Mouse (Mus musculus) myocyte (in vitro differentiated cells): ENCODE measurements around the gene Gm9837. TPM values are rescaled to one million over a fixed set of nuclear protein-coding genes. Genes with fewer than 3 reads are reported as not detected.

Experiments
- H3K27me3 ChIP-seq: one replicate; pipeline ENCODE4 v1.6.1; 2011; ENCODE audit not compliant: control insufficient read depth, insufficient read depth, insufficient read length
- H3K36me3 ChIP-seq: one replicate; pipeline ENCODE4 v1.6.1; 2011; ENCODE audit not compliant: control insufficient read depth, insufficient read depth
- H3K4me2 ChIP-seq: one replicate; pipeline ENCODE4 v1.6.1; 2011; ENCODE audit warnings: low read depth, control low read depth
- H3K4me3 ChIP-seq: one replicate; pipeline ENCODE4 v1.5.1; 2011; ENCODE audit warnings: mild to moderate bottlenecking, control low read depth, moderate library complexity
- H3K79me2 ChIP-seq: one replicate; pipeline ENCODE4 v1.6.1; 2011; ENCODE audit not compliant: control insufficient read depth, insufficient read depth
- H3ac ChIP-seq: one replicate; pipeline ENCODE4 v1.6.1; 2011; ENCODE audit not compliant: control insufficient read depth, insufficient read length
- CEBPB ChIP-seq: IDR thresholded peaks from 2 replicates; pipeline ENCODE4 v1.6.1; 2011; ENCODE audit warnings: mild to moderate bottlenecking, moderate library complexity; ENCODE audit not compliant: poor library complexity, insufficient read depth, severe bottlenecking
- E2F4 ChIP-seq: IDR thresholded peaks from one replicate; pipeline ENCODE4 v1.6.1; 2011; ENCODE audit warnings: mild to moderate bottlenecking, control low read depth, moderate library complexity; ENCODE audit not compliant: insufficient read depth
- MAX ChIP-seq: IDR thresholded peaks from one replicate; pipeline ENCODE4 v1.6.1; 2011; ENCODE audit warnings: low read depth, mild to moderate bottlenecking, control low read depth
- MYOD1 ChIP-seq, 3 experiments: IDR thresholded peaks; one replicate each; pipeline ENCODE4 v1.6.1; 2011; ENCODE audit warnings: control low read depth in 2 of 3, low read depth in 2 of 3, mild to moderate bottlenecking in 2 of 3, moderate library complexity in 1 of 3; ENCODE audit not compliant: insufficient read length in 2 of 3, control insufficient read depth in 1 of 3
- MYOG ChIP-seq, 3 experiments: IDR thresholded peaks; one replicate each; pipeline ENCODE4 v1.6.1; 2011; ENCODE audit warnings: control low read depth in 2 of 3, low read depth in 2 of 3, mild to moderate bottlenecking in 2 of 3; ENCODE audit not compliant: insufficient read length in 2 of 3, control insufficient read depth in 1 of 3, insufficient read depth in 1 of 3
- POLR2A ChIP-seq: IDR thresholded peaks from one replicate; pipeline ENCODE4 v1.6.1; 2011; ENCODE audit warnings: low read depth, mild to moderate bottlenecking, control low read depth, moderate library complexity; ENCODE audit not compliant: insufficient read length
- POLR2AphosphoS2 ChIP-seq: IDR thresholded peaks from one replicate; pipeline ENCODE4 v1.6.1; 2011; ENCODE audit warnings: low read depth, control low read depth; ENCODE audit not compliant: insufficient read length
- REST ChIP-seq: IDR thresholded peaks from one replicate; pipeline ENCODE4 v1.6.1; 2011; ENCODE audit warnings: mild to moderate bottlenecking, control low read depth, moderate library complexity; ENCODE audit not compliant: insufficient read depth, insufficient read length
- SRF ChIP-seq: IDR thresholded peaks from one replicate; pipeline ENCODE4 v1.6.1; 2011; ENCODE audit warnings: low read depth; ENCODE audit not compliant: control insufficient read depth, insufficient read length
- TCF12 ChIP-seq: IDR thresholded peaks from one replicate; pipeline ENCODE4 v1.6.1; 2011; ENCODE audit warnings: mild to moderate bottlenecking, control low read depth; ENCODE audit not compliant: poor library complexity, insufficient read depth, severe bottlenecking
- TCF3 ChIP-seq: IDR thresholded peaks from one replicate; pipeline ENCODE4 v1.6.1; 2011; ENCODE audit warnings: low read depth, control low read depth; ENCODE audit not compliant: insufficient read length
- USF1 ChIP-seq: IDR thresholded peaks from one replicate; pipeline ENCODE4 v1.6.1; 2011; ENCODE audit warnings: low read depth, mild to moderate bottlenecking, control low read depth, moderate library complexity
- polyA plus RNA-seq: library from polyadenylated mRNA; unstranded; fragments of >200 nt; fragmentation: generic; extraction: Trizol; gene quantifications from one replicate; pipeline ENCODE4 v1.2.1, GENCODE M21; 2012; ENCODE audit warnings: missing spikeins

Gene Gm9837
- polyA plus RNA-seq = not detected

DNA sequence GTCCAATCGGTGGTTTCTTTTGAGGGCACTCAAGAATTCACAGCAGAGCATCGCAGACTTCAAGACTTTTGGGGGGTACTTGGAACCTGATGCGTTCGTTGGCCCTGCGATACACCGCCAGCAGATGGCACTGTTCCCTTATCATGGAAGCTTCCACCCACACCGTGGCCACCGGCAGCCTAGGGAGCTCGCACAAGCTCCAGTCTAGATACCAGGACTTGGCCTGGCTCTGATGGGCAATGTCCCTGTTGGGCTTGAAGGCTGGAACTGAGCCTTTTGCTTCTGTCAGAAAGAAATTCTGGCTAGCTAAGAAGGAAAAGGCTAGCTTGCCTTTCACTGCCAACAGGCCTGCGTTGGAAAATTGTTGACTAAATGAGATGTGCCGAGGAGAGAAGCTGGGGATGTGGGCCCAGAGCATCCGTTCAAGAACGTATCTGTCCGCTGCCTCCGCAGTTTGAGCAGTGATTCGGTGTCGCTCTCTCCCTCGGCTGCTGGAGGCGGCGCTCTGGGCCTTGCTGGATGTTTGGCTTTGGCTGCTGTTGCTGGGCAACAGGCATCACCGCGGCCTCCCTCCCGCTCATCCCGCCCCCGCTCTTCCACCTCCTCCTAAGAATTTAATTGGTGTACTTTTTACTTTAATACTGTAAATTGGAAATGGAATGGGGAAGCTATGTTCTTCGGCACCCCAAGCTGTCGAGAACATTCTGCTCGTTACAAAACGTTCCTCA lies at the start of gene Gm9837:
TSS of gene Gm9837 (minus strand) at position 512 of the 728 bp plus-strand sequence.
- Histone ChIP-seq H3K79me2 (no peaks in the 10 kb centered on the region), H3K27me3 (peaks cover 12% of the 10 kb centered on the region), H3ac (no peak within 1 kb of the TSS), H3K4me2 (peak within 1 kb of the TSS; percentile 66), H3K4me3 (no peak within 1 kb of the TSS), H3K36me3 (no peaks in the 10 kb centered on the region)
- TF ChIP-seq TCF12 (no peak), MYOD1 (IDR thresholded peaks at IDR 0.05; ENCODE audit: control insufficient read depth in 1 of 3, insufficient read length in 2 of 3, low read depth in 2 of 3) (no peak), SRF (no peak), USF1 (no peak), TCF3 (no peak)

DNA sequence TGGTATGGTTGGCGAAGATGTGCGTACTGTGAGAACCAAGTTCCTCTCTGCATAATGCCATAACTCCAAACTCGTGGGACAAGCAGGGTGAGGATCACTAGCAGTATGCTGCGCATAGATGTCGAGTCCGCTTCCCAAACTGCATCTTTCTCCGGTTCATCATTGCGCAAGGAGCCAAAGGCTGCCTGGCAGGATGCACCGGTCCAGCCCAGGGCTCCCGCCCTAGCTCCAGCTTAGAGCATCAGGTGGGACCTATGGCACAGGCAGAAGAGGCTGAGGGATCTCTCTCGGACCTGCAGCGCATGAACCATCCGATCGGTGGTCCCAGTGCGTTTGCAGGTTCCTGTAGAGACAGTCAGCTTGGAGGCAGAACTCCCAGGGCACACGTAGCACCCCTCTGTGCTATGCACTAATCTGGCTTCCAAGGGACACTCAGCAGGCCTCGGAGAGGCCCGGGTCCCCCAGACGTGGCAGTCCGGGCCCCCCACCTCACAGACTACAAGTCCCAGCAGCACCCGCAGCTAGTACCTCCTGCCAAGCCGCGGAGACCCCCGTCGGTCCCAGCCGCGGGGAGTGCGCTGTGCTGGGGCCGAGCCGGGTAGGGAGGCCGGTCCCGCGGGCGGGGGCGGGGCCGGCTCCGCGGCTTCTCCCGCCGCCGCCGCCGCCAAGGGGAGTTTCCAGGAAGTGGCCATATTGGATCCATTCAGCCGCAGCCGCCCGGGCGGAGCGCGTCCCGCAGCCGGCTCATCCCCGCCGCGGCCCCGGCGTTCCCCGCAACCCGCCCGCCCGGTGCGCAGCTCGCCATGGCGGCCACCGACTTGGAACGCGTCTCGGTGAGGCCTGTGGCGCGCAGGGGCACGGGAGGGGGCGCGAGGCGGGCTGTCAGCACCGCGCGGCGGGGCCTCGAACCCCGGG lies 49.2 kb upstream of the Gm9837 start, which contains the start of gene Sept8:
TSS of gene Sept8 (plus strand) at position 51 of the 915 bp plus-strand sequence.
- peak within 1 kb of the TSS; percentile 73 for H3ac ChIP-seq
- peaks cover 45% of the 10 kb centered on the region for H3K79me2 ChIP-seq
- peak within 1 kb of the TSS; percentile 88 for H3K4me2 ChIP-seq
- H3K4me3 ChIP-seq = peak within 1 kb of the TSS; percentile 88
- TF ChIP-seq TCF3 (no peak), MAX (no peak), POLR2AphosphoS2 (peak; percentile 35), MYOG (IDR thresholded peaks at IDR 0.05; ENCODE audit: control insufficient read depth in 1 of 3, insufficient read depth in 1 of 3, insufficient read length in 2 of 3, low read depth in 2 of 3) (no peak), SRF (no peak), TCF12 (no peak), MYOD1 (IDR thresholded peaks at IDR 0.05; ENCODE audit: control insufficient read depth in 1 of 3, insufficient read length in 2 of 3, low read depth in 2 of 3) (no peak), E2F4 (no peak), POLR2A (peak; percentile 69), USF1 (no peak), REST (no peak), CEBPB (peak; percentile 63; the same call in 1 of the 2 replicates)
- H3K36me3 ChIP-seq = no peaks in the 10 kb centered on the region
- H3K27me3 ChIP-seq = no peaks in the 10 kb centered on the region

DNA sequence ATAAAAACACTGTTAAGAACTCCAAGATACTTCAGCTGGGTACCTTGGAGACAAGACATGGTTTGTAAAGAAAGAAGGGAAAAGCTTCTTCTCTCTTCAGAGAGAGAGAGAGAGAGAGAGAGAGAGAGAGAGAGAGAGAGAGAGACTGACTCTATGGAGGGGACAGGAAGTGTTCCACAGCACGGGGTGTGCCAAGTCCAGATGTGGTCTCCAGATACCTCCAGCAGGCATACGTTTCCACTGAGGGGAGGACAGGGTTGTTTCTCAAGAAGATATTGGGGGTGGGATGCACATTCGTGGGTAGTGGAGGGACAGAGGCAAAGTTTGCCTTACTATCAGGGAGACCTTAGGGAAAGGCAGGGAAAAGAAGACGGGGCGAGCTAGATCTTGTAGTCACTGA lies 48.5 kb upstream of the Gm9837 start:
- peaks cover 38% of the 10 kb centered on the region for H3K79me2 ChIP-seq
- no peak overlapping the region for H3K4me2 ChIP-seq
- no peak overlapping the region for H3ac ChIP-seq
- H3K36me3 ChIP-seq = no peaks in the 10 kb centered on the region
- no peaks in the 10 kb centered on the region for H3K27me3 ChIP-seq
- TF ChIP-seq POLR2A (no peak), REST (no peak), TCF3 (no peak), E2F4 (no peak), SRF (no peak), USF1 (no peak), MAX (no peak), MYOD1 (IDR thresholded peaks at IDR 0.05; ENCODE audit: control insufficient read depth in 1 of 3, insufficient read length in 2 of 3, low read depth in 2 of 3) (no peak), POLR2AphosphoS2 (no peak)
- H3K4me3 ChIP-seq = peak overlapping the region; percentile 88

DNA sequence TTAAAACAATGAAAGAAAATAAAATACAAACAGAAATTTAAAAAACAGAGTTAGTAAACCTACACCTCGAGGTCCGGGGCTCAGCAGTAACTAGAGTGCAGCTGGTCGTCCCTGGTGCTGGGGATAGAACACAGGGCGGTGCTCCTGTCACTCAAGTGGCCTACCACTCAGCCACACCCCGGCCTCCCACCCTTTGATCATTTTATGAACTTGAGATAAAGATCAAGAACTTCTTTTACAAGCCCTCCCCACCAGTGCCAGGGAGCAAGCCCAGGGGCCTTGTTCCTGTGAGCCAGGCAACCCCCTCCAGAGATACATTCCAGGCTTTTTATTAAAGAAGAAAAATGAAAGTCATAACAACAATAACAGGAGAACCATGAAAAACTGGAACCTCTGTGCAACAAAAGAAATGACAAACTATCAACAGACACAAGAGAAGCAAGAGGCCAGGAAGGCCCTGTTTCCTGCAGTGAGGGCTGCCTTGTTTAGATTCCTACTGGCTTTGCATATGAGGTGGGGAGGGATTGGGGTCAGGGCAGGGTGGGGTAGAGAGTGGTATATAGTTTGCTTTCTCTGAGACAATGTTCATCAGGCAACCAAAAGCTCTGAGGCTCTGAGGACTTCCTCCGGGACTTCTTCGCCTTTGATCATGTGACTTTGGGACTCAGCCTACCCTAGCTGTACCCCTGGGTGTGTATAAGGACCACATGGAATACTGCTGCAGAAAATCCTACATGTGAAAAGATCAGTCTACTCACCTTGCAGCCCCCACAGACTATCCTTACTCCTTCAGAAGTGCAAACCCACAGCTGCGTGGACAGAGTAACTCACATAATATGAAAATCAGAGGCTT lies 46.7 kb upstream of the Gm9837 start:
- Histone ChIP-seq H3K36me3 (no peaks in the 10 kb centered on the region), H3K79me2 (peaks cover 20% of the 10 kb centered on the region), H3ac (no peak overlapping the region), H3K27me3 (no peaks in the 10 kb centered on the region), H3K4me2 (no peak overlapping the region), H3K4me3 (no peak overlapping the region)
- TF ChIP-seq CEBPB (no peak), E2F4 (no peak), TCF12 (no peak), MYOG (IDR thresholded peaks at IDR 0.05; ENCODE audit: control insufficient read depth in 1 of 3, insufficient read depth in 1 of 3, insufficient read length in 2 of 3, low read depth in 2 of 3) (no peak), MAX (no peak), POLR2A (no peak)
